3 mouse cellular contexts compared by ENCODE assay signal in the genomic region with DNA sequence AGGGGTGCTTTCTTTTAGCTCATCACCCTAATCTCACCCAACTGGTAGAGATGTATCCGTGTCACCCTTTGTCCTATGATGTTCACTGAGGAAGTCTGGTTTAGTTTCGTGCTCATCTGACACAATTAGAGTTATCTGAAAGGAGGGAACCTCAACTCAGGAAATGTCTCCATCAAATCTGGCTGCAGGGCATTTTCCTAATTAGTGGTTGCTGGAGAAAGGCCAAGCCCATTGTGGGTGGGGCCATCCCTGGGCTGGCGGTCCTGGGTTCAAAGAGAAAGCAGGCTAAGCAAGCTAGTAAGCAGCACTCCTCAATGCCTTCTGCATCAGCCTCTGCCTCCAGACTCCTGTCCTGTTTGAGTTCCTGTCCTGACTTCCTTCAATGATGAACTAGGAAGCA. TPM values are rescaled to one million over a fixed set of nuclear protein-coding genes. Genes with fewer than 3 reads are reported as not detected.
"Had no signal": no experiment of that assay in that cellular context is flagged by ENCODE, and none has a peak within 500 bp of the region (broad histone marks: within the 10 kb centered on the region; RNA-seq: fewer than 3 reads in every experiment).

No protein-coding gene starts in this region.

RNA-seq across cellular contexts. Expression of a gene that starts 10.4 kb away (rescaled TPM):
- total RNA-seq: left cerebral cortex, adult 18-20 months had no signal

RNA-seq across cellular contexts. Expression of a gene that starts 14.9 kb away (rescaled TPM):
- total RNA-seq: layer of hippocampus, adult 8-10 months; left cerebral cortex, adult 18-20 months; left cerebral cortex, postnatal 14 days had no signal
